Mouse (Mus musculus) embryonic fibroblast, embryonic 13.5 days (primary cell): ENCODE measurements around the gene Crybb1.
A peak's percentile ranks its signal among the peaks of the same experiment; 100 is the strongest.

Source experiments
- CTCF ChIP-seq: IDR thresholded peaks from 2 replicates; pipeline ENCODE4 v1.5.1; 2011; ENCODE audit warnings: mild to moderate bottlenecking, control low read depth, low read length, moderate library complexity, borderline replicate concordance; ENCODE audit not compliant: insufficient read depth
- POLR2A ChIP-seq: IDR thresholded peaks from 2 replicates; pipeline ENCODE4 v1.6.1; 2011; ENCODE audit warnings: low read depth, mild to moderate bottlenecking, control low read depth, low read length, moderate library complexity

GRCm38 (mm10) chr5:112276267-112276873 lies 20.8 kb downstream of the Crybb1 start, which contains the start of gene Tpst2:
- no peak for TF ChIP-seq CTCF
- peak; percentile 98 for TF ChIP-seq POLR2A
